Mouse (Mus musculus): ENCODE measurements around the gene Rps10. TPM values are rescaled to one million over a fixed set of nuclear protein-coding genes. Genes with fewer than 3 reads are reported as not detected.

Rps10 gene
- polyA plus RNA-seq, 1 experiment from 2014 or later: 943 TPM

DNA sequence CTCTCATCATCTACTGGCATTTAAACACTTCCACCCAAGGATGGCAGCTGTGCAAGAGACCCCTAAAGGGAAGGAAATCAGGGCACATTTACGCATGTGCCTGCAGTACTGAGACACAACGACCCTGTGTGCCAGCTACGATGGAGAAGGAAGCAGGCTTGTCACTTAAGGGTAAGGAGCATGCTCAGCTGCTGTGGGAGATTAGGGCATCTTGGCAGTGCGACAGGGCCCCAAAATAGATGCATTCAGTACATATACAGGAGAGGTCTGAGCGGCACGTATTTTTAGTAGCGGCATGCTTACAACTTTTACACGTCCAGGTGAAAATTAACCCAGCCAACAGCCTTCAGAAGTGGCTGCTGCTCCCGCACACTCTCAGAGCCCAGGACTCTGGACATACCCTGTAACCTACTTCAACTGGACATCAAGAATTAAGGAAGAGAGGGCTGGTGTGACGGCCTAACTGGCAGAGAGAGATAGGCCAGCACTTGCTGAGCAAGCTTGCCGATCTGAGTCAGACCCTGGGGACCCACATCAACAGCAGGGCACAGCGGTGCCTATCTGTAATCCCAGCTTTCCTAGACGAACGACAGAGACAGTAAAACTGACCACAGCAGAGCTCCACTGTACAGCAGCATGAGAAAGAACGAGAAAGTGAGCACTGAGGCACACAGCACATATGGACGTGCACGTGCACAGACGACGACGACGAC lies 32.8 kb downstream of the Rps10 start:
- H3K4me3 ChIP-seq: no peak overlapping the region
- 86% methylated on average over 21 of the region's 21 CpGs for WGBS
- no peak for ATAC-seq (ENCODE audit: insufficient number of reproducible peaks, insufficient read depth, low FRiP score, low TSS enrichment)

GRCm38 (mm10) chr17:27603036-27603435 lies 33.4 kb downstream of the Rps10 start:
- no peaks in the 10 kb centered on the region for H3K9me3 ChIP-seq
- no peaks in the 10 kb centered on the region for H3K27me3 ChIP-seq
- peaks cover 15% of the 10 kb centered on the region; the same call in 1 of the 2 replicates for H3K4me1 ChIP-seq
- H3K9ac ChIP-seq: no peak overlapping the region
- no peak overlapping the region for H3K27ac ChIP-seq
- 84% methylated on average over 2 of the region's 2 CpGs for WGBS
- ATAC-seq (ENCODE audit: insufficient number of reproducible peaks, insufficient read depth, low FRiP score, low TSS enrichment): no peak
- no peak overlapping the region for H3K4me3 ChIP-seq
- no peak overlapping the region for H3K4me2 ChIP-seq (replicated peaks)
- peaks cover 2% of the 10 kb centered on the region; the same call in 1 of the 2 replicates for H3K36me3 ChIP-seq

More for the DNA sequence above, 32.8 kb downstream of the Rps10 start:
- H3K9ac ChIP-seq: no peak overlapping the region
- H3K9me3 ChIP-seq: no peaks in the 10 kb centered on the region
- no peaks in the 10 kb centered on the region for H3K27me3 ChIP-seq
- peaks cover 15% of the 10 kb centered on the region; the same call in 1 of the 2 replicates for H3K4me1 ChIP-seq
- H3K4me2 ChIP-seq (replicated peaks): no peak overlapping the region
- no peak overlapping the region for H3K27ac ChIP-seq
- H3K36me3 ChIP-seq: peaks cover 6% of the 10 kb centered on the region; the same call in 1 of the 2 replicates

- no peak overlapping the region for H3K4me3 ChIP-seq
These were observed 35.6 kb downstream of the Rps10 start for GRCm38 (mm10) chr17:27600869-27601268.

GRCm38 (mm10) chr17:27600286-27600685 lies 36.2 kb downstream of the Rps10 start:
- Histone ChIP-seq H3K27ac (no peak overlapping the region), H3K4me3 (no peak overlapping the region), H3K9ac (no peak overlapping the region), H3K9me3 (no peaks in the 10 kb centered on the region), H3K36me3 (peaks cover 17% of the 10 kb centered on the region), H3K27me3 (no peaks in the 10 kb centered on the region), H3K4me1 (peaks cover 19% of the 10 kb centered on the region; the same call in 1 of the 2 replicates), H3K4me2 (replicated peaks) (no peak overlapping the region)
- ATAC-seq (ENCODE audit: insufficient number of reproducible peaks, insufficient read depth, low FRiP score, low TSS enrichment): no peak
- 88% methylated on average over 3 of the region's 3 CpGs for WGBS

More at GRCm38 (mm10) chr17:27600869-27601268, 35.6 kb downstream of the Rps10 start:
- no peak for ATAC-seq (ENCODE audit: insufficient number of reproducible peaks, insufficient read depth, low FRiP score, low TSS enrichment)
- H3K9ac ChIP-seq: no peak overlapping the region
- no peaks in the 10 kb centered on the region for H3K9me3 ChIP-seq
- no peak overlapping the region for H3K4me2 ChIP-seq (replicated peaks)
- peaks cover 19% of the 10 kb centered on the region; the same call in 1 of the 2 replicates for H3K4me1 ChIP-seq
- H3K36me3 ChIP-seq: peaks cover 11% of the 10 kb centered on the region
- H3K27me3 ChIP-seq: no peaks in the 10 kb centered on the region
- no peak overlapping the region for H3K27ac ChIP-seq
- 84% methylated on average over 5 of the region's 5 CpGs for WGBS

GRCm38 (mm10) chr17:27596376-27597190 lies 39.9 kb downstream of the Rps10 start:
- 74% methylated on average over 21 of the region's 21 CpGs for WGBS
- ATAC-seq (ENCODE audit: insufficient number of reproducible peaks, insufficient read depth, low FRiP score, low TSS enrichment): no peak

DNA sequence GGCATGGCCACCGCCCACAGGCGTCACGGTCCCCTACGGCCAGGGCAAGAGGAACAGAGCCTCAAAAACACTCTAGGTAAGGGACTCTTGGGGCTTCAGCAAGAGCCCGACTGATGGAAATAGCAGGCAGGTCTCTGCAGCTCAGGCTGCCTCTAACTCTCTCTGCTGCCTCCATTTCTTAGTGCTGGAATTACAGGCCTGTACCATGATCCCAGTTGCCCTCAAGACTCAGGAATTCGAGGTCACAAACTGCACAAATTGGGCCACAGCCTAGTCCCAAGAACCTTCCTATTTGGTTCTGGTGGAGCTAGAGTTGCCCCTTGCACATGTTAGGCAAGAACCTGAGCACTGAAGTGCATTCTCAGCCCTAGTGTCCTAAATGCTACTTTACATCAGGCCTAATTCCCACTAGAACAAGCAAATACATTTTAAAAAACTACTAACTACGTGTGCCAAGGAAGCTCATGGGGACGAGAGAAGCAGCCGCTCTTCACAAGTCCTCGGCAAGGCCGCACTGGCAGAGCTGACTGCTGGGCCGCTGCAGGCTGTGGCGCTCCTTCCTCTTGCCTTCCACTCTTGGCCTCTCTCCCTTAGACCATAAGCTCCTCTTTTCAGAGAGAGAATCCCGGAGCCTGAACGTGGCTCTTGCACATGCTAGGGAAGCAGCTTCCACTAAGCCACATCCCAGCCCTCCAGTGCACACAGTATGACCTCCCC lies 40.7 kb downstream of the Rps10 start:
- 86% methylated on average over 15 of the region's 15 CpGs for WGBS
- Histone ChIP-seq H3K4me2 (replicated peaks) (no peak overlapping the region), H3K9me3 (no peaks in the 10 kb centered on the region), H3K9ac (no peak overlapping the region), H3K36me3 (peaks cover 57% of the 10 kb centered on the region), H3K27me3 (no peaks in the 10 kb centered on the region), H3K4me1 (peaks cover 9% of the 10 kb centered on the region; the same call in 1 of the 2 replicates), H3K27ac (no peak overlapping the region), H3K4me3 (no peak overlapping the region)
- ATAC-seq (ENCODE audit: insufficient number of reproducible peaks, insufficient read depth, low FRiP score, low TSS enrichment): no peak

More at GRCm38 (mm10) chr17:27596376-27597190, 39.9 kb downstream of the Rps10 start:
- H3K4me2 ChIP-seq (replicated peaks): no peak overlapping the region
- H3K4me3 ChIP-seq: no peak overlapping the region
- H3K9ac ChIP-seq: no peak overlapping the region
- H3K36me3 ChIP-seq: peaks cover 51% of the 10 kb centered on the region
- H3K27ac ChIP-seq: no peak overlapping the region
- no peaks in the 10 kb centered on the region for H3K27me3 ChIP-seq
- no peaks in the 10 kb centered on the region for H3K9me3 ChIP-seq
- peaks cover 10% of the 10 kb centered on the region; the same call in 1 of the 2 replicates for H3K4me1 ChIP-seq

GRCm38 (mm10) chr17:27592565-27592910 lies 43.9 kb downstream of the Rps10 start:
- no peak overlapping the region for H3K9ac ChIP-seq
- H3K9me3 ChIP-seq: no peaks in the 10 kb centered on the region
- no peak overlapping the region for H3K4me2 ChIP-seq (replicated peaks)
- no peaks in the 10 kb centered on the region for H3K27me3 ChIP-seq
- H3K4me3 ChIP-seq: no peak overlapping the region
- peaks cover 8% of the 10 kb centered on the region; the same call in 1 of the 2 replicates for H3K4me1 ChIP-seq
- 95% methylated on average over 7 of the region's 7 CpGs for whole genome bisulfite sequencing
- H3K27ac ChIP-seq: no peak overlapping the region
- ATAC-seq (ENCODE audit: insufficient number of reproducible peaks, insufficient read depth, low FRiP score, low TSS enrichment): no peak
- peaks cover 75% of the 10 kb centered on the region for H3K36me3 ChIP-seq

GRCm38 (mm10) chr17:27591826-27592564 lies 44.5 kb downstream of the Rps10 start:
- Histone ChIP-seq H3K4me1 (peaks cover 7% of the 10 kb centered on the region; the same call in 1 of the 2 replicates), H3K27me3 (no peaks in the 10 kb centered on the region), H3K4me3 (no peak overlapping the region), H3K27ac (no peak overlapping the region), H3K9ac (no peak overlapping the region), H3K4me2 (replicated peaks) (no peak overlapping the region), H3K9me3 (no peaks in the 10 kb centered on the region), H3K36me3 (peaks cover 79% of the 10 kb centered on the region)
- 90% methylated on average over 12 of the region's 12 CpGs for WGBS
- no peak for ATAC-seq (ENCODE audit: insufficient number of reproducible peaks, insufficient read depth, low FRiP score, low TSS enrichment)

DNA sequence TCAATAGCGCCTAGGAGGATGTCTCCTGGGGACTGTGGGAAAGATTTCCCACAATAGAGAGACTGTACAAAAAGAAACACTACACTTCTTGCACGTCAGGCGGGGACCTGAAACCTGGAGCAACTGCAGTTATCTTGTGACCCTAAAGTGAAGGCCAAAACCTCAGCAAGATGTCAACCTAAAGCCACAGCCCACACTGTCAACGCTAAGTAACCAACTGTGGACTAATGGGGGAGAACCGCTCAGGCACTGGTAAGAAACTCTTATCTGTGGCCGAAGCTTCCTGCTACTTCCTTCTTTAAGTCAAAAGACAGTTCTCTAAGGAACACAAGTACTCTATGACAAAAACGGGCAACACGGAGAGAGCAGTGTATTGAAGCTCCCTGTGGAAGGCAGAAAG lies 48.2 kb downstream of the Rps10 start:
- Histone ChIP-seq H3K9ac (no peak overlapping the region), H3K9me3 (no peaks in the 10 kb centered on the region), H3K36me3 (peaks cover 69% of the 10 kb centered on the region), H3K27me3 (no peaks in the 10 kb centered on the region), H3K4me1 (peaks cover 4% of the 10 kb centered on the region; the same call in 1 of the 2 replicates), H3K4me2 (replicated peaks) (no peak overlapping the region), H3K4me3 (no peak overlapping the region), H3K27ac (no peak overlapping the region)
- no peak for ATAC-seq (ENCODE audit: insufficient number of reproducible peaks, insufficient read depth, low FRiP score, low TSS enrichment)
- 77% methylated on average over 8 of the region's 8 CpGs for WGBS

DNA sequence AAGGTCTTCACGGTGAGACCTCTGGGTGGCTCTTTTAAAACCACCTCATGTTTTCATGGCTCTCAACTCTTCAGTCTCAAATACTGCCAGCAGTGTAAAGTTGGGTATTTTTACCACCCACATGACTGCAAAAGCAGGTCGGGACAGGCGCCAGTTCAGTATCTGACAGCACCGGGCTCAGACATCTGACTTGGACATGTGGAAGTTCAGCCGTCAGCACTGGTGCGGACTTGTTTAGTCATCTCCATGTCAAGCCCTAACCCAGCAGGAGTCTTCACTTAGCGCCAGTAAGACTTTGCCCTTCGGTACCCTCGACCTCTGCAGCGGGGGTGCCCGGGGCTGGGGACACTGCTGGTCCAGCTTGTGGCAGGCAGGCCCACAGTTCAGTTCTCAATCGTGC lies 49.2 kb downstream of the Rps10 start:
- no peaks in the 10 kb centered on the region for H3K9me3 ChIP-seq

GRCm38 (mm10) chr17:27586661-27587060 lies 49.8 kb downstream of the Rps10 start:
- Histone ChIP-seq H3K9me3 (no peaks in the 10 kb centered on the region), H3K9ac (no peak overlapping the region), H3K4me3 (no peak overlapping the region), H3K36me3 (peaks cover 66% of the 10 kb centered on the region), H3K27ac (0 out of 2 replicates have a peak overlapping the region, but pooled peaks have one; percentile 23), H3K4me1 (peaks cover 4% of the 10 kb centered on the region; the same call in 1 of the 2 replicates), H3K27me3 (no peaks in the 10 kb centered on the region), H3K4me2 (replicated peaks) (no peak overlapping the region)
- ATAC-seq (ENCODE audit: insufficient number of reproducible peaks, insufficient read depth, low FRiP score, low TSS enrichment): no peak
- WGBS: 73% methylated on average over 9 of the region's 9 CpGs

More for the DNA sequence above, 49.2 kb downstream of the Rps10 start:
- Histone ChIP-seq H3K36me3 (peaks cover 66% of the 10 kb centered on the region), H3K4me1 (peaks cover 4% of the 10 kb centered on the region; the same call in 1 of the 2 replicates), H3K27ac (no peak overlapping the region), H3K9ac (no peak overlapping the region), H3K4me2 (replicated peaks) (no peak overlapping the region), H3K4me3 (no peak overlapping the region), H3K27me3 (no peaks in the 10 kb centered on the region)
- WGBS: 75% methylated on average over 12 of the region's 12 CpGs
- ATAC-seq (ENCODE audit: insufficient number of reproducible peaks, insufficient read depth, low FRiP score, low TSS enrichment): no peak
